Mouse (Mus musculus) large intestine, adult 2 months (tissue): Measurements from ENCODE around the gene Ifitm6. TPM values are rescaled to one million over a fixed set of nuclear protein-coding genes. Genes with fewer than 3 reads are reported as not detected.
"Not testable (repeated sequence)": the region's sequence is repeated elsewhere in the genome, so short reads cannot be mapped to it uniquely, and the experiment has no call there.

Experiments
- DNase-seq: peaks from one replicate; pipeline ENCODE4 v3.0.0-alpha.2; 2012; ENCODE audit warnings: low read depth, low spot score
- WGBS: fragments of 180-500 bp; shearing (Covaris S2); methylation state at CpG from one replicate; pipeline ENCODE4 v1.1.7; 2018; 5-methylcytosine and 5-hydroxymethylcytosine counted together
- polyA plus RNA-seq: library from polyadenylated mRNA; depleted of rRNA; stranded (reverse); fragments of >200 nt; gene quantifications from 2 replicates; pipeline ENCODE4 v1.2.3, GENCODE M21; 2012

Ifitm6 gene
- polyA plus RNA-seq, 1 experiment, result 6.3 TPM

- DNase-seq, result no peak
- WGBS, result 46% methylated on average over 6 of the region's 6 CpGs
These were observed 29.3 kb upstream of the Ifitm6 start for GRCm38 (mm10) chr7:141046931-141047580.

GRCm38 (mm10) chr7:141042539-141042938 is 24.8 kb upstream of the Ifitm6 start:
- WGBS, result 24% methylated on average over 4 of the region's 4 CpGs
- DNase-seq, result no peak

GRCm38 (mm10) chr7:141041661-141042060 is 23.9 kb upstream of the Ifitm6 start:
- WGBS, result 3% methylated on average over 5 of the region's 5 CpGs
- no peak for DNase-seq

- WGBS, result 27% methylated on average over 6 of the region's 9 CpGs
- DNase-seq, result no peak
These were observed 23.3 kb upstream of the Ifitm6 start for GRCm38 (mm10) chr7:141040867-141041606.

- WGBS, result 96% methylated on average over 4 of the region's 4 CpGs
- DNase-seq, result no peak
These were observed 21.8 kb upstream of the Ifitm6 start for GRCm38 (mm10) chr7:141039386-141040107.

GRCm38 (mm10) chr7:141038090-141039032 is 20.6 kb upstream of the Ifitm6 start:
- 30% methylated on average over 21 of the region's 21 CpGs for WGBS

GRCm38 (mm10) chr7:141036624-141037023 is 18.9 kb upstream of the Ifitm6 start:
- not testable (repeated sequence) for DNase-seq
- 86% methylated on average over 1 of the region's 2 CpGs for WGBS

More at GRCm38 (mm10) chr7:141038090-141039032, 20.6 kb upstream of the Ifitm6 start:
- DNase-seq, result no peak

GRCm38 (mm10) chr7:141032458-141033167 is 14.9 kb upstream of the Ifitm6 start:
- no peak for DNase-seq
- WGBS, result 54% methylated on average over 9 of the region's 9 CpGs

- DNase-seq, result no peak
- 65% methylated on average over 3 of the region's 3 CpGs for WGBS
These were observed 12.7 kb upstream of the Ifitm6 start for GRCm38 (mm10) chr7:141030390-141030789.

GRCm38 (mm10) chr7:141028831-141029230 is 11.1 kb upstream of the Ifitm6 start, which contains the start of gene Gm17387:
TSS of gene Gm17387 (plus strand) at chr7:141029131.
- DNase-seq, result no peak
- WGBS, result 97% methylated on average over 2 of the region's 2 CpGs

- 64% methylated on average over 5 of the region's 5 CpGs for WGBS
These were observed 9.0 kb upstream of the Ifitm6 start for GRCm38 (mm10) chr7:141026740-141027098.

GRCm38 (mm10) chr7:141026097-141026739 is 8.5 kb upstream of the Ifitm6 start:
- 40% methylated on average over 6 of the region's 6 CpGs for WGBS
- DNase-seq, result no peak

More at GRCm38 (mm10) chr7:141026740-141027098, 9.0 kb upstream of the Ifitm6 start:
- DNase-seq, result no peak

GRCm38 (mm10) chr7:141024865-141025838 is 7.4 kb upstream of the Ifitm6 start:
- DNase-seq, result no peak
- WGBS, result 62% methylated on average over 6 of the region's 6 CpGs

- DNase-seq, result no peak
- 79% methylated on average over 14 of the region's 14 CpGs for WGBS
These were observed 4.0 kb upstream of the Ifitm6 start for GRCm38 (mm10) chr7:141021489-141022449.

- WGBS, result 94% methylated on average over 5 of the region's 5 CpGs
- no peak for DNase-seq
These were observed 1.3 kb upstream of the Ifitm6 start for GRCm38 (mm10) chr7:141019028-141019427.
